Mouse (Mus musculus) lung, adult 2 months (tissue): ENCODE results near the gene Angptl8.

Source experiments
- CTCF ChIP-seq: fragments of 200-500 bp; IDR thresholded peaks from 2 replicates; pipeline ENCODE4 v1.5.1; 2011; ENCODE audit warnings: mild to moderate bottlenecking, low read length, control low read depth; ENCODE audit not compliant: insufficient read depth
- POLR2A ChIP-seq: fragments of 200-500 bp; IDR thresholded peaks from 2 replicates; pipeline ENCODE4 v1.6.1; 2011; ENCODE audit warnings: low read depth, mild to moderate bottlenecking, control low read depth, low read length, borderline replicate concordance; ENCODE audit errors: extremely low read depth

GRCm38 (mm10) chr9:21831558-21832240 is 3.6 kb upstream of the Angptl8 start:
- no peak for TF ChIP-seq POLR2A
- no peak for TF ChIP-seq CTCF
